Mouse (Mus musculus) brain, embryonic 14.5 days (tissue): ENCODE measurements around the gene Plxdc1.

ENCODE experiments used
- CTCF ChIP-seq: fragments of 200-500 bp; IDR thresholded peaks from 2 replicates; pipeline ENCODE4 v1.5.1; 2012; ENCODE audit warnings: inconsistent platforms, mild to moderate bottlenecking, moderate library complexity, borderline replicate concordance; ENCODE audit not compliant: insufficient read depth, insufficient read length; ENCODE audit errors: extremely low read depth
- POLR2A ChIP-seq: fragments of 200-500 bp; IDR thresholded peaks from 2 replicates; pipeline ENCODE4 v1.6.1; 2012; ENCODE audit warnings: mild to moderate bottlenecking, inconsistent platforms, borderline replicate concordance; ENCODE audit not compliant: poor library complexity, insufficient read depth, insufficient read length, severe bottlenecking; ENCODE audit errors: extremely low read depth

DNA sequence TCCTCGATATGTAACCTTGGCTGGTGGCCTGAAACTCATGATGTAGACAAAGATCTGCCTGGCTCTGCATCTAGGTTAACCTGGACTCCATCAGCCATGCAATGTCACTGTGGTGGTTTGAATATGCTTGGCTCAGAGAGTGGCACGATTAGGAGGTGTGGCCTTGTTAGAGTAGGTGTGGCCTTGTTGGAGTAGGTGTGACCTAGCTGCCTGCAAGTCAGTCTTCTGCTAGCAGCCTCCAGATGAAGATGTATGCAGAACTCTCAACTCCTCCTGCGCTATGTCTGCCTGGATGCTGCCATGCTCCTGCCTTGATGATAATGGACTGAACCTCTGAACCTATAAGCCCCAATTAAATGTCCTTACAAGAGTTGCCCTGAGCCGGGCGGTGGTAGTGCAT, 43.0 kb downstream of the Plxdc1 start:
- TF ChIP-seq CTCF (no peak), POLR2A (no peak)
